Mouse (Mus musculus): ENCODE data around the gene Snd1. TPM values are rescaled to one million over a fixed set of nuclear protein-coding genes. Genes with fewer than 3 reads are reported as not detected.

Snd1 gene
- total RNA-seq, 2 experiments from 2014 or later = 76.7 to 77.9 TPM

GRCm38 (mm10) chr6:28613441-28613840, 138.5 kb downstream of the Snd1 start:
- intact Hi-C loops (cut with DNase I) = no loop called here
- TF ChIP-seq CTCF (IDR thresholded peaks at IDR 0.05) = no peak
- Histone ChIP-seq H3K27ac (no peak overlapping the region), H3K4me3 (no peak overlapping the region)
- DNase-seq (ENCODE audit: extremely low spot score in 1 of 2, low spot score in 2 of 2) = no peak

DNA sequence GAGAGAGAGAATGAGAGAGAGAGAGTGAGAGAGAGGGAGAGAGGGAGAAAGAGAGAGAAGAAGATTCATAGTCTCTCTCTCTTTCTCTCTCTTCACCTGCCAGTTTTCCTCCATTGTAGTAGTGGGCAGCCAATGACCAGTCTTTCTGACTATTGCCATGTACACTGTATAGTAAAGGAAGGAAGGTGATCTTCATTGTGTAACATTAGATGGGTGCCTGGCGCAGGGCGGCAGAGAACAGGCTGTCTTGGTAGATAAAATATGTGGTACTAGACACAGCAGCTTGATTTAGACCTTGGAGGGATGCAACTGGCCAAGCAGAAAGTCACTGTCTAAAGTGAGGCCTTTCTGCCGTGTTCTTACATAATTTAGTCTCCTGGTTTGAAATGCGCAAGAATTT, 139.9 kb downstream of the Snd1 start:
- intact Hi-C loops (cut with DNase I) = loop anchor here (5.0 kb wide), 3 partner anchors 73 to 202 kb away; no protein-coding TSS in a partner anchor
- Histone ChIP-seq H3K4me3 (no peak overlapping the region), H3K27ac (peak overlapping the region; percentile 88)
- TF ChIP-seq CTCF (IDR thresholded peaks at IDR 0.05) = no peak
- no peak for DNase-seq (ENCODE audit: extremely low spot score in 1 of 2, low spot score in 2 of 2)

GRCm38 (mm10) chr6:28615408-28615807, 140.5 kb downstream of the Snd1 start:
- no peak for TF ChIP-seq CTCF (IDR thresholded peaks at IDR 0.05)
- DNase-seq (ENCODE audit: extremely low spot score in 1 of 2, low spot score in 2 of 2) = no peak
- intact Hi-C loops (cut with DNase I) = loop anchor here (5.0 kb wide), 3 partner anchors 73 to 202 kb away; no protein-coding TSS in a partner anchor
- H3K27ac ChIP-seq = peak overlapping the region; percentile 88
- H3K4me3 ChIP-seq = no peak overlapping the region

DNA sequence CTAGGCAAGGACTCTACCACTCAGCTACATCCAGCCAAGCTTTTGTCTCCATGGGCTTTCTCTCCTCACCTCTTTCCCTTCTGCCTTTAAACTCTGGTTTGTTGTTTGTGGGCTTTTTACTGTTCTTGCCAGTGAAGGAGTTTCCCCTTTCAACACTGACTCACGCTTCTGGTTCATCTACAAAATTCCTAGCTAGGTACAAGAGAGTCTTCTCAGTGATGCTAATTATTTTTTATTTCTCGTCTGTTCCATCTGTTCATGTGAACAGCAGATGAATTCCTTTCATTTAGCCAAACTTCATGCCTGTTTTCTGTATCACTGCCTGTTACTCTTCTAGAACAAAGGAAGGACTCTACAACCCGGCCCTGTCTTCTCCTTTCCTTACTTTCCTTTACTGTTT, 141.0 kb downstream of the Snd1 start:
- Histone ChIP-seq H3K4me3 (no peak overlapping the region), H3K27ac (peak overlapping the region; percentile 88)
- TF ChIP-seq CTCF (IDR thresholded peaks at IDR 0.05) = no peak
- DNase-seq (ENCODE audit: extremely low spot score in 1 of 2, low spot score in 2 of 2) = no peak
- intact Hi-C loops (cut with DNase I) = loop anchor here (5.0 kb wide), 3 partner anchors 74 to 201 kb away; no protein-coding TSS in a partner anchor

DNA sequence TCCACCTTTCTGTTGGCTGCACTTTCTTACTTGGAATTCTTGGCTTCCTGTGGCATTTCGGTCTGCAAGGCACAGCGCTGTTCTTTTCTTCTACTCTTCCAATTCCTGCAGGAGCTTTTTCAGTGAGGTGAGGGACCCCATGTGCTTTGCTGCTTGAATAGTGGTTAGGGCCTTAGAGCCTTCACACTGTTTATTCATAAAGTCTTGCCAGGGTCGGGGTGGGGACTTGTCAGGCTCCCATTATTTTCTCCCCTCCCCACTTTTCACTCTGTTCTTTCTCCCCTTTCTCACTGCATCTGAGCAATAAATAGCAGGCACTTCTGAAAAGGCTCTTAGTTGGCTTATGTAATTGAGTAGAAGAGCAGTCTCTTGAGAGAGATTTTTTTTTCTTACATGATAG, 143.4 kb downstream of the Snd1 start:
- peak overlapping the region; percentile 80 for H3K27ac ChIP-seq
- no peak for TF ChIP-seq CTCF (IDR thresholded peaks at IDR 0.05)
- H3K4me3 ChIP-seq = no peak overlapping the region
- intact Hi-C loops (cut with DNase I) = loop anchor here (5.0 kb wide), 3 partner anchors 76 to 199 kb away; no protein-coding TSS in a partner anchor
- DNase-seq (ENCODE audit: extremely low spot score in 1 of 2, low spot score in 2 of 2) = no peak

DNA sequence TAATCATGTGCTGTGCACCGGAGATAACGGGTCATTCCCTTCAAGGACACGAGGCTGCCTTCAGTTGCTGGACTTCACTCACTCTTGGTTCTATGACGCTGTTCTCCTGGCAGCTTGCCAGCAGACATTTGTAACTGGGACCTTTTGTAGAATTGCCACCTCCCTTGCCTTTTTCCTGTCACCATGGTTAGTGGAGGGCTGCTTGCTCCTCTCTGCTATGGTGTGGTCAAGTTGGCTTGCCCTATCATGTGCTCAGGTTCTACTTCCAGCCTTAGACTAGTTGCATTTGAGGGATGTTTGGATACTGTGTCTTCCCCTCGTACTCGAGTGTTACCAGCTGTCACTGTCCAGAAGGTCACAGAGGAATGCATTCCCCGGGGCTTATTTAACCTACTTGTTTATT, 143.8 kb downstream of the Snd1 start:
- intact Hi-C loops (cut with DNase I) = loop anchor here (5.0 kb wide), 3 partner anchors 76 to 199 kb away; no protein-coding TSS in a partner anchor
- H3K4me3 ChIP-seq = no peak overlapping the region
- TF ChIP-seq CTCF (IDR thresholded peaks at IDR 0.05) = no peak
- H3K27ac ChIP-seq = peak overlapping the region; percentile 80
- peak in 1 of 2 experiments; percentile 38 for DNase-seq (ENCODE audit: extremely low spot score in 1 of 2, low spot score in 2 of 2)

GRCm38 (mm10) chr6:28621431-28621830, 146.5 kb downstream of the Snd1 start:
- intact Hi-C loops (cut with DNase I) = no loop called here
- no peak overlapping the region for H3K27ac ChIP-seq
- no peak for DNase-seq (ENCODE audit: extremely low spot score in 1 of 2, low spot score in 2 of 2)

GRCm38 (mm10) chr6:28621961-28622360, 147.0 kb downstream of the Snd1 start:
- no peak for DNase-seq (ENCODE audit: extremely low spot score in 1 of 2, low spot score in 2 of 2)
- intact Hi-C loops (cut with DNase I) = no loop called here
- no peak for TF ChIP-seq CTCF (IDR thresholded peaks at IDR 0.05)

More at GRCm38 (mm10) chr6:28621431-28621830, 146.5 kb downstream of the Snd1 start:
- H3K4me3 ChIP-seq = no peak overlapping the region
- no peak for TF ChIP-seq CTCF (IDR thresholded peaks at IDR 0.05)

GRCm38 (mm10) chr6:28622522-28622921, 147.6 kb downstream of the Snd1 start:
- Histone ChIP-seq H3K27ac (no peak overlapping the region), H3K4me3 (no peak overlapping the region)
- no peak for DNase-seq (ENCODE audit: extremely low spot score in 1 of 2, low spot score in 2 of 2)
- TF ChIP-seq CTCF (IDR thresholded peaks at IDR 0.05) = no peak
- intact Hi-C loops (cut with DNase I) = no loop called here

More at GRCm38 (mm10) chr6:28621961-28622360, 147.0 kb downstream of the Snd1 start:
- Histone ChIP-seq H3K27ac (no peak overlapping the region), H3K4me3 (no peak overlapping the region)

GRCm38 (mm10) chr6:28622963-28623362, 148.0 kb downstream of the Snd1 start:
- no peak for DNase-seq (ENCODE audit: extremely low spot score in 1 of 2, low spot score in 2 of 2)
- H3K4me3 ChIP-seq = no peak overlapping the region
- H3K27ac ChIP-seq = no peak overlapping the region
- TF ChIP-seq CTCF (IDR thresholded peaks at IDR 0.05) = no peak
- intact Hi-C loops (cut with DNase I) = no loop called here

GRCm38 (mm10) chr6:28628408-28628807, 153.5 kb downstream of the Snd1 start:
- Histone ChIP-seq H3K27ac (no peak overlapping the region), H3K4me3 (no peak overlapping the region)
- no peak for TF ChIP-seq CTCF (IDR thresholded peaks at IDR 0.05)
- intact Hi-C loops (cut with DNase I) = no loop called here
- no peak for DNase-seq (ENCODE audit: extremely low spot score in 1 of 2, low spot score in 2 of 2)

- intact Hi-C loops (cut with DNase I) = no loop called here
- H3K27ac ChIP-seq = no peak overlapping the region
- DNase-seq (ENCODE audit: extremely low spot score in 1 of 2, low spot score in 2 of 2) = no peak
- no peak for TF ChIP-seq CTCF (IDR thresholded peaks at IDR 0.05)
- H3K4me3 ChIP-seq = no peak overlapping the region
Observed at GRCm38 (mm10) chr6:28629866-28630265, 154.9 kb downstream of the Snd1 start.

DNA sequence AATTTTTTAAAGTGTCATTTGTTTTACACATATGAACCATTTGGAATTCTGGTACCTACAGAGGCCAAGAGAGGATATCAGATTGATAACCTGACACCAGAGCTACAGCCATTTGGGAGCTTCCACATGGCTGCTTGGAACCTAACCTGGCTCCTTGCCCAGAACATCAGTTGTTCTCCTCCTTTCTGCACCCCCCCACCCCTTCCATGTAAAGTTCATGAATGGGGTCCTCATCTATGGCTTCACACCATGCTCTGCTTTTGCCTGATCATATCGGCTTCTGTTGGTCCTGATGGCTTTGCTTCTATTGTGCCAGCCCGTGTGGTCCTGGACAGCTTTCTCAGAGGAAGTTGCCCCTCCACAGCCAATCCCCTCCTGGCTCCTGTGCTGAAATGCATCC, 156.0 kb downstream of the Snd1 start:
- Histone ChIP-seq H3K4me3 (no peak overlapping the region), H3K27ac (no peak overlapping the region)
- no peak for TF ChIP-seq CTCF (IDR thresholded peaks at IDR 0.05)
- no peak for DNase-seq (ENCODE audit: extremely low spot score in 1 of 2, low spot score in 2 of 2)
- intact Hi-C loops (cut with DNase I) = no loop called here

All from left cerebral cortex, adult 2 months (tissue).